Mouse (Mus musculus) neutrophil, adult 59 days (primary cell): ENCODE results near the gene Snf8. TPM values are rescaled to one million over a fixed set of nuclear protein-coding genes. Genes with fewer than 3 reads are reported as not detected.

Experiments
- total RNA-seq, 2 experiments: library from RNA; stranded (reverse); gene quantifications; 1 replicate in 1 of 2; 2 replicates in 1 of 2; pipeline ENCODE4 v1.2.4; 2023

Gene Snf8
- 10 to 100 TPM; 53.3 to 63.4 TPM for total RNA-seq

GRCm38 (mm10) chr11:96034596-96035052 lies at the start of gene Snf8:
Gene Snf8, plus strand, starts transcription at chr11:96034885.

GRCm38 (mm10) chr11:96005403-96006271 lies 29.0 kb upstream of the Snf8 start, which contains the start of gene Igf2bp1:
Gene Igf2bp1, minus strand, starts transcription at chr11:96005940.

GRCm38 (mm10) chr11:96065215-96065911 lies 30.7 kb downstream of the Snf8 start, which contains the start of gene Ube2z:
Gene Ube2z, minus strand, starts transcription at chr11:96065388.

GRCm38 (mm10) chr11:96075509-96076220 lies 41.0 kb downstream of the Snf8 start, which contains the start of gene Atp5g1:
Gene Atp5g1, minus strand, starts transcription at chr11:96075670.

Other genes with a start within 250 kb of the Snf8 start
- gene Phospho1, start 210.4 kb upstream of the Snf8 start, total RNA-seq, result 100 to 1,000 TPM; 167 to 174 TPM
- gene Gngt2, start 197.7 kb upstream of the Snf8 start, total RNA-seq, result 10 to 100 TPM; 20.5 to 30.0 TPM
- gene Abi3, start 192.4 kb upstream of the Snf8 start, total RNA-seq, result 10 to 100 TPM in 1 of 2 experiments, 1 to 10 TPM in 1; 9.6 to 17.9 TPM
- gene B4galnt2, start 120.0 kb upstream of the Snf8 start, total RNA-seq, result not detected
- not detected for gene Igf2bp1, start 28.9 kb upstream of the Snf8 start, total RNA-seq
- not detected for gene Gip, start 10.3 kb upstream of the Snf8 start, total RNA-seq
- 10 to 100 TPM; 32.3 to 33.4 TPM for gene Ube2z, start 30.5 kb downstream of the Snf8 start, total RNA-seq
- 10 to 100 TPM; 90.1 to 93.2 TPM for gene Atp5g1, start 40.8 kb downstream of the Snf8 start, total RNA-seq
- gene Calcoco2, start 77.1 kb downstream of the Snf8 start, total RNA-seq, result not detected
- not detected for gene Ttll6, start 98.9 kb downstream of the Snf8 start, total RNA-seq
- not detected for gene Hoxb13, start 159.4 kb downstream of the Snf8 start, total RNA-seq
- gene Hoxb9, start 236.6 kb downstream of the Snf8 start, total RNA-seq, result not detected
- gene Hoxb8, start 247.0 kb downstream of the Snf8 start, total RNA-seq, result not detected